Mouse (Mus musculus) olfactory bulb, adult 2 months (tissue): ENCODE data around the gene Gpx3.
A peak's percentile ranks its signal among the peaks of the same experiment; 100 is the strongest.

Source experiments
- CTCF ChIP-seq: fragments of 200-500 bp; IDR thresholded peaks from 2 replicates; pipeline ENCODE4 v1.5.1; 2012; ENCODE audit warnings: low read depth, mild to moderate bottlenecking, low read length, moderate library complexity; ENCODE audit not compliant: insufficient read depth
- POLR2A ChIP-seq: fragments of 200-500 bp; IDR thresholded peaks from 2 replicates; pipeline ENCODE4 v1.6.1; 2012; ENCODE audit warnings: mild to moderate bottlenecking, low read depth, low read length, moderate library complexity; ENCODE audit not compliant: insufficient read depth

GRCm38 (mm10) chr11:54955735-54956480, 53.7 kb downstream of the Gpx3 start:
- TF ChIP-seq POLR2A (peak; percentile 88), CTCF (no peak)
